Mouse (Mus musculus): Measurements from ENCODE around the gene Lyg2. TPM values are rescaled to one million over a fixed set of nuclear protein-coding genes. Genes with fewer than 3 reads are reported as not detected.

The Lyg2 gene
- not detected in 2 replicates for polyA plus RNA-seq (2014; fragmentation: Nextera tagmentation; extraction: Ambion mirVana)

- Histone ChIP-seq H3K9me3 (ENCODE audit: control insufficient read depth, low read depth, low read length) (no peaks in the 10 kb centered on the region), H3K36me3 (ENCODE audit: control insufficient read depth, insufficient read depth, low read length) (no peaks in the 10 kb centered on the region), H3K27me3 (ENCODE audit: control insufficient read depth, insufficient read depth, low read length) (no peaks in the 10 kb centered on the region), H3K4me3 (ENCODE audit: low read depth, low read length) (no peak within 1 kb of the TSS), H3K4me2 (replicated peaks; ENCODE audit: low read depth, low read length) (no peak within 1 kb of the TSS), H3K27ac (ENCODE audit: low read length) (no peak within 1 kb of the TSS), H3K9ac (replicated peaks; ENCODE audit: low read depth, low read length) (no peak within 1 kb of the TSS), H3K4me1 (ENCODE audit: control insufficient read depth, insufficient read depth, low read length) (no peaks in the 10 kb centered on the region)
- WGBS: 71% methylated on average over 5 of the region's 5 CpGs
- no peak for ATAC-seq (ENCODE audit: insufficient number of reproducible peaks, insufficient read depth, low FRiP score, low read depth)
Measured at GRCm38 (mm10) chr1:37916393-37916792, at the start of gene Lyg2. Gene Lyg2, minus strand, starts transcription at chr1:37916493.

GRCm38 (mm10) chr1:37965571-37965970 is 49.3 kb upstream of the Lyg2 start:
- 64% methylated on average over 10 of the region's 10 CpGs for WGBS
- H3K27ac ChIP-seq (ENCODE audit: low read length): no peak overlapping the region
- H3K36me3 ChIP-seq (ENCODE audit: control insufficient read depth, insufficient read depth, low read length): no peaks in the 10 kb centered on the region
- no peak for ATAC-seq (ENCODE audit: insufficient number of reproducible peaks, insufficient read depth, low FRiP score, low read depth)
- no peaks in the 10 kb centered on the region for H3K9me3 ChIP-seq (ENCODE audit: control insufficient read depth, low read depth, low read length)
- H3K9ac ChIP-seq (replicated peaks; ENCODE audit: low read depth, low read length): no peak overlapping the region
- H3K27me3 ChIP-seq (ENCODE audit: control insufficient read depth, insufficient read depth, low read length): no peaks in the 10 kb centered on the region
- no peaks in the 10 kb centered on the region for H3K4me1 ChIP-seq (ENCODE audit: control insufficient read depth, insufficient read depth, low read length)
- no peak overlapping the region for H3K4me3 ChIP-seq (ENCODE audit: low read depth, low read length)
- H3K4me2 ChIP-seq (replicated peaks; ENCODE audit: low read depth, low read length): no peak overlapping the region

- Histone ChIP-seq H3K4me2 (replicated peaks; ENCODE audit: low read depth, low read length) (no peak overlapping the region), H3K27me3 (ENCODE audit: control insufficient read depth, insufficient read depth, low read length) (no peaks in the 10 kb centered on the region), H3K4me3 (ENCODE audit: low read depth, low read length) (no peak overlapping the region), H3K36me3 (ENCODE audit: control insufficient read depth, insufficient read depth, low read length) (no peaks in the 10 kb centered on the region), H3K27ac (ENCODE audit: low read length) (no peak overlapping the region), H3K9me3 (ENCODE audit: control insufficient read depth, low read depth, low read length) (no peaks in the 10 kb centered on the region), H3K9ac (replicated peaks; ENCODE audit: low read depth, low read length) (no peak overlapping the region), H3K4me1 (ENCODE audit: control insufficient read depth, insufficient read depth, low read length) (no peaks in the 10 kb centered on the region)
- WGBS: 75% methylated on average over 5 of the region's 5 CpGs
- no peak for ATAC-seq (ENCODE audit: insufficient number of reproducible peaks, insufficient read depth, low FRiP score, low read depth)
Measured at GRCm38 (mm10) chr1:37959486-37959885, 43.2 kb upstream of the Lyg2 start.

GRCm38 (mm10) chr1:37958516-37958915 is 42.2 kb upstream of the Lyg2 start:
- no peak overlapping the region for H3K27ac ChIP-seq (ENCODE audit: low read length)
- no peaks in the 10 kb centered on the region for H3K36me3 ChIP-seq (ENCODE audit: control insufficient read depth, insufficient read depth, low read length)
- H3K9ac ChIP-seq (replicated peaks; ENCODE audit: low read depth, low read length): no peak overlapping the region
- 64% methylated on average over 2 of the region's 2 CpGs for WGBS
- no peaks in the 10 kb centered on the region for H3K4me1 ChIP-seq (ENCODE audit: control insufficient read depth, insufficient read depth, low read length)
- no peaks in the 10 kb centered on the region for H3K9me3 ChIP-seq (ENCODE audit: control insufficient read depth, low read depth, low read length)
- no peak overlapping the region for H3K4me2 ChIP-seq (replicated peaks; ENCODE audit: low read depth, low read length)
- no peak overlapping the region for H3K4me3 ChIP-seq (ENCODE audit: low read depth, low read length)
- no peak for ATAC-seq (ENCODE audit: insufficient number of reproducible peaks, insufficient read depth, low FRiP score, low read depth)
- H3K27me3 ChIP-seq (ENCODE audit: control insufficient read depth, insufficient read depth, low read length): no peaks in the 10 kb centered on the region

- 85% methylated on average over 5 of the region's 5 CpGs for WGBS
- Histone ChIP-seq H3K4me1 (ENCODE audit: control insufficient read depth, insufficient read depth, low read length) (no peaks in the 10 kb centered on the region), H3K27ac (ENCODE audit: low read length) (no peak within 1 kb of the TSS), H3K9ac (replicated peaks; ENCODE audit: low read depth, low read length) (no peak within 1 kb of the TSS), H3K4me2 (replicated peaks; ENCODE audit: low read depth, low read length) (no peak within 1 kb of the TSS), H3K27me3 (ENCODE audit: control insufficient read depth, insufficient read depth, low read length) (no peaks in the 10 kb centered on the region), H3K9me3 (ENCODE audit: control insufficient read depth, low read depth, low read length) (no peaks in the 10 kb centered on the region), H3K36me3 (ENCODE audit: control insufficient read depth, insufficient read depth, low read length) (no peaks in the 10 kb centered on the region), H3K4me3 (ENCODE audit: low read depth, low read length) (no peak within 1 kb of the TSS)
- no peak for ATAC-seq (ENCODE audit: insufficient number of reproducible peaks, insufficient read depth, low FRiP score, low read depth)
Measured at GRCm38 (mm10) chr1:37957659-37958058, 41.4 kb upstream of the Lyg2 start, which contains the start of gene Lyg1. Gene Lyg1, minus strand, starts transcription at chr1:37957759.

GRCm38 (mm10) chr1:37956690-37957431 is 40.6 kb upstream of the Lyg2 start:
- no peaks in the 10 kb centered on the region for H3K9me3 ChIP-seq (ENCODE audit: control insufficient read depth, low read depth, low read length)
- no peak for ATAC-seq (ENCODE audit: insufficient number of reproducible peaks, insufficient read depth, low FRiP score, low read depth)
- WGBS: 28% methylated on average over 3 of the region's 3 CpGs
- H3K36me3 ChIP-seq (ENCODE audit: control insufficient read depth, insufficient read depth, low read length): no peaks in the 10 kb centered on the region
- no peaks in the 10 kb centered on the region for H3K4me1 ChIP-seq (ENCODE audit: control insufficient read depth, insufficient read depth, low read length)
- no peak overlapping the region for H3K27ac ChIP-seq (ENCODE audit: low read length)
- no peak overlapping the region for H3K4me2 ChIP-seq (replicated peaks; ENCODE audit: low read depth, low read length)
- no peak overlapping the region for H3K9ac ChIP-seq (replicated peaks; ENCODE audit: low read depth, low read length)
- H3K4me3 ChIP-seq (ENCODE audit: low read depth, low read length): no peak overlapping the region
- no peaks in the 10 kb centered on the region for H3K27me3 ChIP-seq (ENCODE audit: control insufficient read depth, insufficient read depth, low read length)

GRCm38 (mm10) chr1:37955251-37955650 is 39.0 kb upstream of the Lyg2 start:
- Histone ChIP-seq H3K4me1 (ENCODE audit: control insufficient read depth, insufficient read depth, low read length) (no peaks in the 10 kb centered on the region), H3K9ac (replicated peaks; ENCODE audit: low read depth, low read length) (no peak overlapping the region), H3K4me3 (ENCODE audit: low read depth, low read length) (no peak overlapping the region), H3K4me2 (replicated peaks; ENCODE audit: low read depth, low read length) (no peak overlapping the region), H3K27ac (ENCODE audit: low read length) (no peak overlapping the region), H3K27me3 (ENCODE audit: control insufficient read depth, insufficient read depth, low read length) (no peaks in the 10 kb centered on the region), H3K36me3 (ENCODE audit: control insufficient read depth, insufficient read depth, low read length) (no peaks in the 10 kb centered on the region), H3K9me3 (ENCODE audit: control insufficient read depth, low read depth, low read length) (no peaks in the 10 kb centered on the region)
- ATAC-seq (ENCODE audit: insufficient number of reproducible peaks, insufficient read depth, low FRiP score, low read depth): no peak
- 82% methylated on average over 2 of the region's 2 CpGs for WGBS

- ATAC-seq (ENCODE audit: insufficient number of reproducible peaks, insufficient read depth, low FRiP score, low read depth): no peak
- Histone ChIP-seq H3K4me1 (ENCODE audit: control insufficient read depth, insufficient read depth, low read length) (no peaks in the 10 kb centered on the region), H3K27me3 (ENCODE audit: control insufficient read depth, insufficient read depth, low read length) (no peaks in the 10 kb centered on the region), H3K27ac (ENCODE audit: low read length) (no peak overlapping the region), H3K4me2 (replicated peaks; ENCODE audit: low read depth, low read length) (no peak overlapping the region), H3K9ac (replicated peaks; ENCODE audit: low read depth, low read length) (no peak overlapping the region), H3K9me3 (ENCODE audit: control insufficient read depth, low read depth, low read length) (no peaks in the 10 kb centered on the region), H3K4me3 (ENCODE audit: low read depth, low read length) (no peak overlapping the region), H3K36me3 (ENCODE audit: control insufficient read depth, insufficient read depth, low read length) (no peaks in the 10 kb centered on the region)
- WGBS: 74% methylated on average over 7 of the region's 7 CpGs
Measured at GRCm38 (mm10) chr1:37954786-37955185, 38.5 kb upstream of the Lyg2 start.

- Histone ChIP-seq H3K9me3 (ENCODE audit: control insufficient read depth, low read depth, low read length) (no peaks in the 10 kb centered on the region), H3K36me3 (ENCODE audit: control insufficient read depth, insufficient read depth, low read length) (no peaks in the 10 kb centered on the region), H3K27ac (ENCODE audit: low read length) (no peak overlapping the region), H3K9ac (replicated peaks; ENCODE audit: low read depth, low read length) (no peak overlapping the region), H3K27me3 (ENCODE audit: control insufficient read depth, insufficient read depth, low read length) (no peaks in the 10 kb centered on the region), H3K4me1 (ENCODE audit: control insufficient read depth, insufficient read depth, low read length) (no peaks in the 10 kb centered on the region), H3K4me2 (replicated peaks; ENCODE audit: low read depth, low read length) (no peak overlapping the region), H3K4me3 (ENCODE audit: low read depth, low read length) (no peak overlapping the region)
- 86% methylated on average over 2 of the region's 2 CpGs for WGBS
- no peak for ATAC-seq (ENCODE audit: insufficient number of reproducible peaks, insufficient read depth, low FRiP score, low read depth)
Measured at GRCm38 (mm10) chr1:37948906-37949305, 32.6 kb upstream of the Lyg2 start.

All from stomach, embryonic 14.5 days (tissue).